Mouse (Mus musculus) ES-Bruce4 (cell line): ENCODE results near the gene Gm6176. TPM values are rescaled to one million over a fixed set of nuclear protein-coding genes. Genes with fewer than 3 reads are reported as not detected.
"Not testable (repeated sequence)": the region's sequence is repeated elsewhere in the genome, so short reads cannot be mapped to it uniquely, and the experiment has no call there.

Experiments
- H3K27ac ChIP-seq: 2 replicates; pipeline ENCODE4 v1.5.1; 2012; ENCODE audit warnings: low read length, inconsistent platforms; ENCODE audit not compliant: insufficient read depth
- H3K27me3 ChIP-seq: 2 replicates; pipeline ENCODE4 v1.6.1; 2012; ENCODE audit warnings: mild to moderate bottlenecking, low read length, inconsistent platforms; ENCODE audit not compliant: control insufficient read depth, poor library complexity, insufficient read depth, severe bottlenecking
- H3K36me3 ChIP-seq: 2 replicates; pipeline ENCODE4 v1.6.1; 2012; ENCODE audit warnings: inconsistent platforms, mild to moderate bottlenecking, low read length, moderate library complexity; ENCODE audit not compliant: control insufficient read depth, poor library complexity, insufficient read depth, severe bottlenecking
- H3K4me1 ChIP-seq: one replicate; pipeline ENCODE4 v1.8.1; 2011; ENCODE audit warnings: low read length; ENCODE audit not compliant: control insufficient read depth, insufficient read depth
- H3K4me3 ChIP-seq: 2 replicates; pipeline ENCODE4 v1.5.1; 2011; ENCODE audit warnings: low read depth, mild to moderate bottlenecking, low read length
- H3K9ac ChIP-seq: 2 replicates; pipeline ENCODE4 v1.6.1; 2012; ENCODE audit warnings: low read depth, mild to moderate bottlenecking, inconsistent platforms; ENCODE audit not compliant: poor library complexity, severe bottlenecking
- H3K9me3 ChIP-seq: replicated peaks from 2 replicates; pipeline ENCODE4 v1.6.1; 2012; ENCODE audit warnings: mild to moderate bottlenecking, low read length, inconsistent platforms; ENCODE audit not compliant: control insufficient read depth, poor library complexity, insufficient read depth, severe bottlenecking
- polyA plus RNA-seq: library from polyadenylated mRNA; stranded (reverse); fragments of >200 nt; gene quantifications from 2 replicates; pipeline ENCODE4 v1.2.4, GENCODE M21; 2011; ENCODE audit warnings: low read depth; ENCODE audit not compliant: missing spikeins, insufficient read depth, insufficient read length

Gene Gm6176
- not detected in 2 replicates for polyA plus RNA-seq

- not testable (repeated sequence) for H3K9me3 ChIP-seq, H3K27me3 ChIP-seq, H3K4me3 ChIP-seq, H3K27ac ChIP-seq, H3K36me3 ChIP-seq, H3K9ac ChIP-seq, H3K4me1 ChIP-seq
Observed at GRCm38 (mm10) chr7:22056205-22056604, at the start of gene Gm6176. TSS of gene Gm6176 (minus strand) at chr7:22056305.

DNA sequence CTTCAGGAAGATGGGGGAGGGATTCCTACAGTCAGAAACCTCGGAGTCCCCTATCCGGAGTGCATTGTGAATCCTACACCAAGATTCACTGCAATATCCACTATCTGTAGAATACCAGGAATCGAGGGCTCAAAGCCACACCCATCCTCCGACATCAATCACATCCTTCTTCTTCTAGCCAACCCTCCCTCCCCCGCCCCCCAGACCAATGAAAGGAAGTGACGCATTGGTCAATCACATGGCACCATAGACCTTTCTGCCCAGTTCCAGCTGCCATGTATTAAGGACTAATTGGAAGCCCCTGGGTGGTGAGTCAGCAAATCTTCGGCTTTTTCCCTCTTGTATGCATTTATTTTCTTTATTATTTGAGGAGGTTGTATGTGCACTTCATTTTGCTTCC lies 12.7 kb upstream of the Gm6176 start, which contains the start of gene Vmn1r139:
Gene Vmn1r139 (plus strand): TSS at position 301 of the 400 bp plus-strand sequence.
- H3K27me3 ChIP-seq, H3K27ac ChIP-seq, H3K4me3 ChIP-seq, H3K9me3 ChIP-seq, H3K9ac ChIP-seq, H3K36me3 ChIP-seq, H3K4me1 ChIP-seq: not testable (repeated sequence)

DNA sequence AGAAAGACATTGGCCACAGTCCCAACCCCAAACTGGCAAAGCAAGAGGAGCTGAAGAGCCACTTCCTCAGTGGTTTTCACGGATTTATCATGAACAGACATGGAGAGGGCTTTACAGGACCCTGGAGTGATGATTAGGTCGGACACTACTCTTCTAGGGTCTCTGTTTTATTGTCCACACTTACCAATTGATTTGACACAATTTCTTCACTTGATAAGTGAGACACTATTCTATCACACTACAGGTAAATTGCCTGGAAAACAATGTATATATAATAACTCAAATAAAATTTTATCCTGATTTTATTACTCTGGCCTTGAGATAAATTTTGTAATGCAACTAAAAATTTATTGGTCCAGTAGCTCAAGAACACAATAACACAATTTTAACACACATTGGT lies 27.3 kb downstream of the Gm6176 start, which contains the start of gene Vmn1r138:
Gene Vmn1r138 (minus strand): TSS at position 101 of the 400 bp plus-strand sequence.
- H3K4me3 ChIP-seq, H3K4me1 ChIP-seq, H3K9ac ChIP-seq, H3K36me3 ChIP-seq, H3K27ac ChIP-seq, H3K27me3 ChIP-seq, H3K9me3 ChIP-seq: not testable (repeated sequence)

Other genes starting within 250 kb of the Gm6176 start
- gene Vmn1r135, start 224.0 kb downstream of the Gm6176 start, polyA plus RNA-seq, result not detected in 2 replicates
- gene Gm5725, start 212.0 kb downstream of the Gm6176 start, polyA plus RNA-seq, result not detected in 2 replicates
- not detected in 2 replicates for gene Gm5891, start 135.0 kb downstream of the Gm6176 start, polyA plus RNA-seq
- not detected in 2 replicates for gene Vmn1r137, start 61.7 kb downstream of the Gm6176 start, polyA plus RNA-seq
- not detected in 2 replicates for gene Vmn1r138, start 27.4 kb downstream of the Gm6176 start, polyA plus RNA-seq
- not detected in 2 replicates for gene Vmn1r139, start 12.8 kb upstream of the Gm6176 start, polyA plus RNA-seq
- gene Gm16451, start 61.9 kb upstream of the Gm6176 start, polyA plus RNA-seq, result not detected in 2 replicates
- not detected in 2 replicates for gene Gm10666, start 78.4 kb upstream of the Gm6176 start, polyA plus RNA-seq
- gene Vmn1r142, start 107.7 kb upstream of the Gm6176 start, polyA plus RNA-seq, result not detected in 2 replicates
- gene Vmn1r143, start 133.1 kb upstream of the Gm6176 start, polyA plus RNA-seq, result not detected in 2 replicates
- gene Gm8653, start 145.0 kb upstream of the Gm6176 start, polyA plus RNA-seq, result not detected in 2 replicates
- not detected in 2 replicates for gene Gm8453, start 173.2 kb upstream of the Gm6176 start, polyA plus RNA-seq